7 mouse cellular contexts compared by ENCODE assay signal in the genomic region with DNA sequence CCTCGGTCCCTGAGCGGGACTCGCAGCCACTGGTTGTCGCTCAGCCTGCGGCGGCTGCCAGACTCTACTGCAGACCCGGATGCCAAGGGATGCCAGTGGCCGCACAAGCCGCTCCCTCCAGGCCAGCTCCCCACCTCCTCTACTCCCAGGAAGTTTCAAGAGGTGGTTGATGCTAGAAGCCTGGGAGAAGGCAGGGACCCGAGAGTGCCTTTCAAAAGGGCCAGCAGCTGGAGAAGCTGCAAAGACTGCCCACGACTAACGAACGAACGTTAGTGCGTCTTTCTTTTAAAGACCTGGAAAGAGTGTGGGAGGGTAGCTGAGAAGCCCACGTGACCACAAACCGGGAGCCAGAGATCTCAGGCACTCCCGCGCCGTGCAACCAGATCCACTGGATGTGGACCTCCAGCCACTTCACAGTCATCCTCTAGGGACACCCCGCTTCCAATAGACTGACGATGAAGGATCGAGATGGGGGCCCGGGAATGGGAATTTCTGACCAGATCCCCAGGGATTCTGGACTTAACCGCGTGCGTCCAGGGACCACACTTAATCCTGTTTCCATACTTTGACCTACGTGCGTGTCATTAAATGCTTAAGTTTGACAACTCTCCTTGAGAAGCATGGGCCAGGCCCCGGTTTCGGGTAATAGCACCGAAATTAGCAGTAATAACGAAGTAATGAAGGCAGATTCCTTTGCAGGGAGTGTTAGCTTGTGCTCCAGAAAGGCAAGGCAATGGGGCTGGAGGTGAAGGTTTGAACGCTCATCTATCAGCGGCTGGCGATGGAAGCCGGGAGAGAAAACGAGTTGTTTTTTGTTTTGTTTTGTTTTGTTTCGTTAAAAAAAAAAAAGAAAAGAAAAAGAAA. TPM values are rescaled to one million over a fixed set of nuclear protein-coding genes. Genes with fewer than 3 reads are reported as not detected.
A peak's percentile ranks its signal among the peaks of the same experiment; 100 is the strongest.
DNase-seq lines count a peak whose midpoint lies in the region; ATAC-seq and TF ChIP-seq lines count a peak whose summit lies in the region.

A gene (minus strand): TSS at position 260 of the 864 bp plus-strand sequence.

- peak; percentile 71 for DNase-seq in 3134 (ENCODE audit: extremely low read depth, insufficient read length, low spot score)
- peak; percentile 50 to 57 for DNase-seq in cerebellum, postnatal 25 days
- DNase-seq in kidney, postnatal 4 days, result peak; percentile 47 to 64
- peak; percentile 59 for DNase-seq in midbrain, embryonic 10.5 days (ENCODE audit: low spot score)
- DNase-seq in thymus, postnatal 14 days, result peak; percentile 30

- H3K27ac ChIP-seq in heart, embryonic 14.5 days (replicated peaks in 1 of 2; ENCODE audit: control insufficient read depth in 1 of 2, insufficient read depth in 1 of 2, low read depth in 2 of 2, low read length in 2 of 2), result no peak within 1 kb of the TSS
- H3K27ac ChIP-seq in midbrain, embryonic 10.5 days (replicated peaks), result no peak within 1 kb of the TSS

- H3ac ChIP-seq in C2C12 (ENCODE audit: control insufficient read depth, insufficient read length, low read depth), result peak within 1 kb of the TSS; percentile 2

- H3K4me3 ChIP-seq in C2C12 (ENCODE audit: insufficient read depth, poor library complexity, severe bottlenecking), result peak within 1 kb of the TSS; percentile 3
- H3K4me3 ChIP-seq in heart, embryonic 14.5 days (ENCODE audit: control insufficient read depth in 1 of 2, insufficient read depth in 1 of 2, low read depth in 1 of 2, low read length in 2 of 2), result peak within 1 kb of the TSS; percentile 47 to 50
- peak within 1 kb of the TSS; percentile 59 for H3K4me3 ChIP-seq in midbrain, embryonic 10.5 days

- no peaks in the 10 kb centered on the region for H3K36me3 ChIP-seq in C2C12 (ENCODE audit: control insufficient read depth, insufficient read depth)
- H3K36me3 ChIP-seq in heart, embryonic 14.5 days (ENCODE audit: control insufficient read depth, insufficient read depth, low read length), result no peaks in the 10 kb centered on the region
- H3K36me3 ChIP-seq in midbrain, embryonic 10.5 days, result no peaks in the 10 kb centered on the region

- under 1% methylated on average over 39 of the region's 39 CpGs for WGBS in heart, embryonic 14.5 days
- under 1% methylated on average over 39 of the region's 39 CpGs for WGBS in midbrain, embryonic 10.5 days

- ATAC-seq in heart, embryonic 14.5 days (ENCODE audit: insufficient number of reproducible peaks, insufficient read depth, low FRiP score, low read depth), result peak; percentile 56; the same call in 1 of the 2 replicates

- no peak for TF ChIP-seq CTCF in C2C12 (IDR thresholded peaks at IDR 0.05; ENCODE audit: control insufficient read depth, insufficient read depth, insufficient read length)

- H3K9me3 ChIP-seq in heart, embryonic 14.5 days (ENCODE audit: control insufficient read depth, low read length), result no peaks in the 10 kb centered on the region
- H3K9me3 ChIP-seq in midbrain, embryonic 10.5 days (replicated peaks), result no peaks in the 10 kb centered on the region

- no peaks in the 10 kb centered on the region for H3K4me1 ChIP-seq in heart, embryonic 14.5 days (ENCODE audit: control insufficient read depth in 2 of 2, insufficient read depth in 2 of 2, low read length in 2 of 2)
- H3K4me1 ChIP-seq in midbrain, embryonic 10.5 days, result peaks cover 10% of the 10 kb centered on the region

- peak within 1 kb of the TSS; percentile 64 for H3K9ac ChIP-seq in heart, embryonic 14.5 days (ENCODE audit: low read length)

- peak within 1 kb of the TSS; percentile 98 for H3K4me2 ChIP-seq in heart, embryonic 14.5 days (ENCODE audit: low read length)

- H3K79me3 ChIP-seq in C2C12 (ENCODE audit: low read depth), result no peaks in the 10 kb centered on the region

- H3K79me2 ChIP-seq in C2C12 (ENCODE audit: control insufficient read depth, insufficient read depth), result no peaks in the 10 kb centered on the region

- no peaks in the 10 kb centered on the region for H3K27me3 ChIP-seq in C2C12 (ENCODE audit: control insufficient read depth, insufficient read depth, insufficient read length)
- H3K27me3 ChIP-seq in heart, embryonic 14.5 days (ENCODE audit: control insufficient read depth, insufficient read depth, low read length), result no peaks in the 10 kb centered on the region; the same call in 1 of the 2 replicates
- peaks cover 34% of the 10 kb centered on the region for H3K27me3 ChIP-seq in midbrain, embryonic 10.5 days (ENCODE audit: low read depth, poor library complexity, severe bottlenecking)

TF ChIP-seq in C2C12, 6 proteins besides CTCF, POLR2A, EP300 and RAD21:
- TF ChIP-seq USF1 (IDR thresholded peaks at IDR 0.05; ENCODE audit: low read depth) (peak; percentile 90), CEBPB (IDR thresholded peaks at IDR 0.05; ENCODE audit: low read depth) (no peak)

RNA-seq across cellular contexts. Expression of the gene that starts here (rescaled TPM):
- 0.19 TPM for polyA plus RNA-seq in C2C12 (2012; fragmentation: generic; extraction: Trizol)
- polyA plus RNA-seq in heart, embryonic 14.5 days (2014; fragmentation: Nextera tagmentation; extraction: Ambion mirVana), result 0.32 and 0.42 TPM in 2 replicates
- polyA plus RNA-seq in midbrain, embryonic 10.5 days (2016; fragmentation: Nextera tagmentation; extraction: Ambion mirVana), result 0.06 and 0.07 TPM in 2 replicates

Comparison
In these comparisons a context has a peak if more than half of its experiments do, and no peak if none do; other contexts are left out.
1. Peak in ATAC-seq, H3K4me3 ChIP-seq, H3K9ac ChIP-seq and H3K4me2 ChIP-seq in heart, embryonic 14.5 days; RNA of the gene not detected or under 1 TPM.
2. Peak in DNase-seq and H3K4me3 ChIP-seq in midbrain, embryonic 10.5 days; RNA of the gene not detected or under 1 TPM.
3. H3K4me3 ChIP-seq: peak in every context shown above with its lines; median percentile 59 in midbrain, embryonic 10.5 days; 48 in heart, embryonic 14.5 days; 3 in C2C12.